Mouse (Mus musculus) liver, embryonic 16.5 days (tissue): ENCODE data around the gene Pex12. TPM values are rescaled to one million over a fixed set of nuclear protein-coding genes. Genes with fewer than 3 reads are reported as not detected.
"Not testable (repeated sequence)": the region's sequence is repeated elsewhere in the genome, so short reads cannot be mapped to it uniquely, and the experiment has no call there.

Experiments used
- ATAC-seq: fragments of 200-750 bp; cut with Nextera tagmentation; 2 replicates; pipeline ENCODE4 v1.8.0; 2017; ENCODE audit warnings: low read depth, mild to moderate bottlenecking, moderate number of reproducible peaks, moderate library complexity
- H3K27ac ChIP-seq: fragments of 300-500 bp; sonication (generic); 2 replicates; pipeline ENCODE4 v1.5.1; 2014; ENCODE audit warnings: mild to moderate bottlenecking, low read length
- H3K27me3 ChIP-seq: fragments of 300-500 bp; sonication (generic); 2 replicates; pipeline ENCODE4 v1.6.1; 2014; ENCODE audit warnings: low read depth, low read length, mixed read lengths; ENCODE audit not compliant: control insufficient read depth, insufficient read depth
- H3K36me3 ChIP-seq: fragments of 300-500 bp; sonication (generic); 2 replicates; pipeline ENCODE4 v1.6.1; 2014; ENCODE audit warnings: mild to moderate bottlenecking; ENCODE audit not compliant: control insufficient read depth, insufficient read depth
- H3K4me1 ChIP-seq: fragments of 300-500 bp; sonication (generic); 2 replicates; pipeline ENCODE4 v1.6.1; 2014; ENCODE audit warnings: low read depth, low read length, mixed read lengths; ENCODE audit not compliant: control insufficient read depth
- H3K4me2 ChIP-seq: fragments of 300-500 bp; sonication (generic); 2 replicates; pipeline ENCODE4 v1.6.1; 2014; ENCODE audit warnings: low read depth, low read length, mixed read lengths
- H3K4me3 ChIP-seq: fragments of 300-500 bp; sonication (generic); 2 replicates; pipeline ENCODE4 v1.5.1; 2014; ENCODE audit warnings: low read depth, mild to moderate bottlenecking, low read length
- H3K9ac ChIP-seq: fragments of 300-500 bp; sonication (generic); 2 replicates; pipeline ENCODE4 v1.6.1; 2014; ENCODE audit warnings: low read depth, low read length
- H3K9me3 ChIP-seq: fragments of 300-500 bp; sonication (generic); replicated peaks from 2 replicates; pipeline ENCODE4 v1.6.1; 2016; ENCODE audit warnings: low read length; ENCODE audit not compliant: control insufficient read depth
- WGBS: fragments of 180-500 bp; shearing (Covaris S2); extraction: QIAGEN DNeasy Blood & Tissue Kit; methylation state at CpG from one replicate; pipeline ENCODE4 v1.1.7; 2014; ENCODE audit not compliant: insufficient replicate concordance; 5-methylcytosine and 5-hydroxymethylcytosine counted together
- polyA plus RNA-seq: library from polyadenylated mRNA; unstranded; fragments of >200 nt; fragmentation: Nextera tagmentation; extraction: Ambion mirVana; gene quantifications from 2 replicates; pipeline ENCODE4 v1.2.1, GENCODE M21; 2015

Pex12 gene
- polyA plus RNA-seq = 5.6 and 6.2 TPM in 2 replicates

DNA sequence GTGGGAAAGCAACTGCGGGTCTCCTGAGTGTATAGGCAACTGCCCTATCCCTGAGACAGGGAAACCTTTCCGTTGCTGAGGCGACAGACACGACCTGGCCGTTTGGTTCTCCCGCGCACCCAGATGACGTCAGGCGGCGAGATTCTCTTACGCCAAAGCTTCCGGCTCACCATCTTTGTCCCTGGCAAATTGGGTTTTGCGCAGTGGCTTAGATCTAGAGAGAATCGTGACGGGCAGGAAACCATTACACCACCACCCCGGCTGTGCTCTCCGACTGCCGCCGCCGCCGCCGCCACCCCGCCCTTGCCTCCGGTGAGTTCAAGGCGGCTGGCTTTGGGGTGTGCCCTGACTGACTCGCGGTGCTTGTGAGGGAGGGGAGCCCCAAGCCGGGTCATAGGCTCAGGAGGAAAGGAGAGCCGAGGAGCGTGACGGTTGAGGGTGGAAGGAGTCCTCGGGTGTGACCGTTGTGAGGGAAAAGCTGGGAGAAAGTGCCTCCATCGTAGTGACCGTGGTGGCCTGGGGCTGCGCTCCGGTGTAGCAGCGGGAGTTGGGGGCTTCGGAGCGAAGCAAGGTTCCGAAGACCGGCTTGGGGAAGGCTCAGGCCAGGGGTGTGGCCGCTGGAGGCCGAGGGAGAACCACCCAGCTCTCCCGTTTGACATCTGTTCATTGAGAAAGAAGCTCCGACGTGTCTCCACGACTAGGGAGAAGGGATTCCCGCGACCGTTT is at the start of gene Pex12:
Gene Pex12 (minus strand): TSS at position 61 of the 726 bp plus-strand sequence.
- Histone ChIP-seq H3K9me3 (no peaks in the 10 kb centered on the region), H3K4me3 (peak within 1 kb of the TSS; percentile 96), H3K9ac (peak within 1 kb of the TSS; percentile 99), H3K4me2 (peak within 1 kb of the TSS; percentile 91), H3K27ac (peak within 1 kb of the TSS; percentile 98), H3K36me3 (no peaks in the 10 kb centered on the region), H3K27me3 (no peaks in the 10 kb centered on the region), H3K4me1 (peaks cover 30% of the 10 kb centered on the region)
- peak; percentile 68 for ATAC-seq
- under 1% methylated on average over 51 of the region's 51 CpGs for WGBS

DNA sequence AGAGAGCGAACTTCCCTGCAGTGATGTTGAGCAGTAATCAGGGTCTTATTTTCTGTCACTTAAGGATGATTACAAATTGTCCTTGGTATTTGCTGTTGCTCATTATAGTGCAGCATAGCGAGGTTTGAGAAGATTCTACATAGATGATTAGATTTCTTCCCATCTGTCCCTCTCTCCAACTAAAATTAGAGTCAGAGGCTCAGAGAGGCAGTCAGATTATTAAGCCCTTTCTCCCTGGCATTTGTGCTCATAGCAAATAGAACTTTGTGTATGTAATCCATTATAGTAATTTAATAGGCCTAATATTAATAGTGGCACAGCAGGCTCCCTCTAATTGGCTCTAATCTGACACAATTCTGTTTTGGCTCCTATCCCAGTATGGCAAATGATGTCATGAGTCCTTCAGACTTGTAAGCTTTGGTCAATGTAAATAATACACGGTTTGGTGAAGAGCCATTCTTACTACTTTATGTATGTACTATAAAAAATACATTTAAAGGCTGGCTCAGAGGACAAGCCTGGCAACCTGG is 39.4 kb upstream of the Pex12 start:
- H3K27ac ChIP-seq = no peak overlapping the region
- no peaks in the 10 kb centered on the region for H3K27me3 ChIP-seq
- no peak overlapping the region for H3K4me2 ChIP-seq
- no peaks in the 10 kb centered on the region for H3K9me3 ChIP-seq
- peaks cover 48% of the 10 kb centered on the region for H3K36me3 ChIP-seq
- H3K4me1 ChIP-seq = no peaks in the 10 kb centered on the region
- ATAC-seq = no peak
- no peak overlapping the region for H3K4me3 ChIP-seq
- WGBS = 83% methylated on average over 3 of the region's 3 CpGs
- H3K9ac ChIP-seq = no peak overlapping the region

DNA sequence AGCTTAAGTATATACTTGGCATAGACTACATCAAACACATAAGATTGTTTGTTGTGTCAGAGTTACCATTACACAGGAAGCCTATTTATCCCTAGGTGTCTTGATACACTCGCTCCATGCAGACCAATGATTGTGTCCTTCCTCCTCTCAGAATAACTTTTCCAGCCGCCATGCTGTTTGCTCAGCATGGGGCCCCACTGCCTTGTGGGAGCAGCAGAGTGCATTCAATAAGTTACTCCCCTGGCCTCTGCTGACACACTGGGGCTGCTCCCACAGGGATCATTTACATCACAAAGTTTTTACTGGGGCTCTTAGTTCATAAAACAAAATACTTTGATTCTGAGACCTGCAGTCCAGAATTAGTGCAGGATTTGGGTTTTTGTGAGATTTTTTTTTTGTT is 37.3 kb upstream of the Pex12 start:
- Histone ChIP-seq H3K4me1 (no peaks in the 10 kb centered on the region), H3K4me2 (no peak overlapping the region), H3K27me3 (no peaks in the 10 kb centered on the region), H3K9ac (no peak overlapping the region), H3K9me3 (no peaks in the 10 kb centered on the region), H3K27ac (no peak overlapping the region), H3K36me3 (peaks cover 50% of the 10 kb centered on the region), H3K4me3 (no peak overlapping the region)
- WGBS = 84% methylated on average over 2 of the region's 2 CpGs
- ATAC-seq = no peak

DNA sequence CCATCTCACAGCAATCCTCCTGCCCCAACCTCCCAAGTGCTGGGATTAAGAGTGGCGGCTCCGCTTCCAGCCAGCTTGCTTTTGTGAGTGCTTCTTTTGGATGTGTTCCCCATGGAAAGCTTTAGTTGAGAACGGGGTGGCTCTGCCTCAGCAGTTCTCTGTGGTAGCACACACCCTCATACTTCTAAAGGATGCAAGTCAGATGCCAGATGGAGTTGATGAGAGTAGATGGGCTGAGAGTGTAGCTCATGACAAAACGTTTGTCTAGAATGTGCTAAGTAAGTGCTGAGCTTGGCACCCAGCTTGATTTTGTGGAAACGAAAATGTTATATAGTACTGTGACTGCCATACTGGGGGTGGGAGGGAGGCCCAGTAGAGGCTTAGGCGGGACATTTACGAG is 33.4 kb upstream of the Pex12 start:
- Histone ChIP-seq H3K4me1 (no peaks in the 10 kb centered on the region), H3K9ac (no peak overlapping the region), H3K27me3 (no peaks in the 10 kb centered on the region), H3K27ac (no peak overlapping the region), H3K9me3 (no peaks in the 10 kb centered on the region), H3K36me3 (peaks cover 33% of the 10 kb centered on the region), H3K4me2 (no peak overlapping the region), H3K4me3 (no peak overlapping the region)
- no peak for ATAC-seq
- WGBS = 87% methylated on average over 7 of the region's 7 CpGs

DNA sequence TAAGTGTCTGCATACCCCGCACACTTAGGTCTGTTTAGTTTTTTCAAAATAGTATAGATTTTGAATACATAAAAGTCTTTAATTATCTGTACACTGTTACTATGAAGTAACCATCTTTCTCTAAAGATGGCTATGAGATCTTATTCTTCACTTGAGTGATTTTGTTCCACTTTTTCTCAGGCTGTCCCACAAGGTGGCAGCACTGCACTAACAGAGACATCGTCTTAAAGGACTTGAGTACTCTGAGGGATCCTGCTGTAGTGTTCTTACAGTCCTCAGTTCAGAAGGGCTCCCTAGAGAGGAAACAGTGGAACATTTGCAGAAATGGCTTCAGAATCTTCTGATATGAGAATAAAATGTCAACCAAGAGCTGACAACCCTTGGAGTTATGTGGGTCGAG is 25.0 kb upstream of the Pex12 start:
- Histone ChIP-seq H3K9ac (no peak overlapping the region), H3K27ac (no peak overlapping the region), H3K9me3 (no peaks in the 10 kb centered on the region), H3K4me3 (no peak overlapping the region), H3K36me3 (peaks cover 12% of the 10 kb centered on the region), H3K4me1 (no peaks in the 10 kb centered on the region), H3K27me3 (no peaks in the 10 kb centered on the region), H3K4me2 (no peak overlapping the region)
- ATAC-seq = no peak
- WGBS = 59% methylated on average over 3 of the region's 3 CpGs

DNA sequence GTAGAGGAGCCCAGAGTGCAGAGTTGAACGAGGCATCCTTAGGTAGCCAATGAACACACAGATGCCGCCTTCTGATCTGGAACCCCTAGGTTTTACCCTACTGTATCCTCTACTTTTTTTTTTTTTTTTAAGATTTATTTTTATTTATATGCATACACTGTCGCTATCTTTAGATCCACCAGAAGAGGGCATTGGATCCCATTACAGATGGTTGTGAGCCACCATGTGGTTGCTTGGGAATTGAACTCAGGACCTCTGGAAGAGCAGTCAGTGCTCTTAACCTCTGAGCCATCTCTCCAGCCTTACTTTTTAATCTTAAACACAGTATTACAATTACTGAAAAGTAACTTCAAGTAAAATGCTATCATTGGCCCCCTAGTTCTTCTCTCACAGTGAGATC is 24.3 kb upstream of the Pex12 start:
- peaks cover 19% of the 10 kb centered on the region for H3K36me3 ChIP-seq
- H3K9me3 ChIP-seq, H3K27me3 ChIP-seq, ATAC-seq, H3K4me1 ChIP-seq, H3K4me3 ChIP-seq, H3K4me2 ChIP-seq, H3K9ac ChIP-seq, H3K27ac ChIP-seq: not testable (repeated sequence)
- 83% methylated on average over 3 of the region's 3 CpGs for WGBS

DNA sequence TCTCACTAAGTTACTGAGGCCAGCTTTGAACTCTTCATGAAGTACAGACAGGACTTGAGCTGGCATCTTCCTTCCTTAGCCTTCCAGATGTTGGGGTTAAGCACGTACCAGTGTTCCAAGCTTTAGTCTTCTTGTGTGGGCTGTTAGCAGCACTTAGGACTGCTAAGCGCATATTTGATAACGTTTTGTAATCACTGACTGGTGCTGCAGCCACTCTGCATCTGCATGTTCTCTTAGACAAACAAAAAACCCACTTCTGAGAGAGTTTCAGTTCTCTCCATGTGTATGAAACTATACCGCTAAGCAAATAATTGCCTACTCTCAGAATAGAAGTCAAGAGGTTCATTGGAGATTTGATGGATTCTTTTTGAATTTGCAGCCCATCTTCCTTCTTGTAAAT is 16.7 kb upstream of the Pex12 start:
- H3K9ac ChIP-seq = no peak overlapping the region
- H3K9me3 ChIP-seq = no peaks in the 10 kb centered on the region
- no peaks in the 10 kb centered on the region for H3K27me3 ChIP-seq
- no peak; the same call in 1 of the 2 replicates for ATAC-seq
- H3K36me3 ChIP-seq = peaks cover 14% of the 10 kb centered on the region
- H3K4me2 ChIP-seq = no peak overlapping the region
- H3K4me3 ChIP-seq = no peak overlapping the region
- 78% methylated on average over 4 of the region's 4 CpGs for WGBS
- H3K27ac ChIP-seq = no peak overlapping the region
- H3K4me1 ChIP-seq = no peaks in the 10 kb centered on the region

DNA sequence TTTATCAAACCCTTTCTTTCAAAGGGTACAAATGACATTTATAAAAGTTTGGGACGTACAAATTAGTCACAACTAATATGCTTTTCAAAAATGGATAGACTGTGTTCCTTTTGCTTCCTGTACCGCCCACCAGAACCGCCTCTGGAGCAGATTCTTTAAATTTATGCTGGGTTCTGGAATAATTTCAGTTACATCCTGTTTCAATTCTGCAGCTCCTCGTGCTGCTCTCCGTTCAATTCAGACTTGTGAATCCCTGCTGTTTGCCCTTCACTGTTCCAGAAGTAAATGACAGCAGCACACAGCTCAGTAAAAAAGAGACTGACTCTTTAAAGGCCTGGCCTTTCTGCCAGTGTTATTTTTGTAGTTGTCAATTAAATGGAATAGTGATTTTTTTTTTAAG is 10.1 kb upstream of the Pex12 start:
- Histone ChIP-seq H3K4me3 (no peak overlapping the region), H3K27me3 (no peaks in the 10 kb centered on the region), H3K9me3 (no peaks in the 10 kb centered on the region), H3K27ac (no peak overlapping the region), H3K4me2 (no peak overlapping the region), H3K9ac (no peak overlapping the region), H3K36me3 (peaks cover 4% of the 10 kb centered on the region; the same call in 1 of the 2 replicates), H3K4me1 (no peaks in the 10 kb centered on the region)
- WGBS = 85% methylated on average over 5 of the region's 5 CpGs
- no peak for ATAC-seq

DNA sequence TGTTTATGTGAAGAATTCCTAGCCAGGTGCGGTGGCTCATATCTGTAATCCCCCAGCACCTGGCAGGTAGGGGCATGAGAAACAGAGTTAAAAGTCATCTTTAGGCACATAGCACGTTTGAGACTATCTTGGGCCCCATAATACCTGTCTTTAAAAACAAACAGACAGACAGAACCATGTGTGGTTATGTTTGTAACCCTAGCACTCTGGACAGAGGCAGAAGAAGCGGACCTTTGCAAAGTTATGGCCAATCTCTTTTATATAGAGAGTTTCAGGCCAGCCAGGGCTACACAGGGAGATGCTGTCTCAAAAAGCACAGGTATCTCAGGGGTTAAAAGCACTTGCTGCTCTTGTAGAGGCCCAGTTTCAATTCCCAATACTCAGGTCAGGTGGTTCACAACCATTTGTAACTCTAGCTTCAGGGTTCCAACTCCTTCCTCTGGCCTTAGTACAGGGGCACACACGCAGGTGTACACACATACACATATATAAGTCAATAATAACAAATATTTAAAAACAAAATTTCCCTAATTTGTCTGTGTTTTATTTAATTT is 4.4 kb upstream of the Pex12 start:
- no peaks in the 10 kb centered on the region for H3K9me3 ChIP-seq
- H3K4me1 ChIP-seq = peaks cover 12% of the 10 kb centered on the region
- 75% methylated on average over 4 of the region's 4 CpGs for WGBS
- H3K4me2 ChIP-seq = no peak overlapping the region
- no peak for ATAC-seq
- no peaks in the 10 kb centered on the region for H3K27me3 ChIP-seq
- H3K27ac ChIP-seq = no peak overlapping the region
- H3K9ac ChIP-seq = no peak overlapping the region
- H3K36me3 ChIP-seq = no peaks in the 10 kb centered on the region; the same call in 1 of the 2 replicates
- no peak overlapping the region for H3K4me3 ChIP-seq
